Mouse (Mus musculus): ENCODE results near the gene Hsf2bp. TPM values are rescaled to one million over a fixed set of nuclear protein-coding genes. Genes with fewer than 3 reads are reported as not detected.

Hsf2bp gene
- total and polyA plus RNA-seq, 3 experiments = 0.04 to 0.15 TPM; not detected in 1

GRCm38 (mm10) chr17:31996331-31996730 lies 39.8 kb downstream of the Hsf2bp start:
- Histone ChIP-seq H3K27ac (ENCODE audit: control insufficient read depth, low read depth, low read length) (no peak overlapping the region), H3K4me3 (ENCODE audit: control insufficient read depth in 1 of 2, insufficient read depth in 1 of 2, low read depth in 2 of 2, low read length in 2 of 2) (no peak overlapping the region)
- peak; percentile 4 for DNase-seq (ENCODE audit: low read depth, low spot score)

DNA sequence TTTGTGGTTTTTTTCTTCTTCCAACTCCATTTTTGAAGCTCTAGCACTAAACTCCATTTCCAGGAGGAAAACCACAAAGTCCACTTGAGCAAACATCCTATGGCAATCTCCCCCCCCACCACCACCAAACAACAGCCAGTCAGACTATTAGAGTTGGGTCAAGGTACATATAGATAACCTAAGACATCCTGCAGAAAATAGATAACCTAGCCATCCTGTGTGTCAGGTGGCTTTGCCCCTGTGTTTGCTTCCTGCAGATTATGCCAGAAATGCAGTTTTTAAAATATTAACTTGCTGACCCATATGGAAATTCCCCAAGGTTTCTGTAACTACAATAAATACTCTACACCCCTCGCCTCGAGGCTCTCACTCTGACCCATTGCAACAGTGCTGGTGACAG lies 40.4 kb downstream of the Hsf2bp start:
- Histone ChIP-seq H3K36me3 (ENCODE audit: control insufficient read depth in 1 of 2, insufficient read depth in 2 of 2, low read length in 2 of 2) (no peaks in the 10 kb centered on the region), H3K9ac (ENCODE audit: control insufficient read depth, low read depth, low read length, poor library complexity, severe bottlenecking) (no peak overlapping the region), H3K4me1 (ENCODE audit: control insufficient read depth in 1 of 2, insufficient read depth in 2 of 2, low read length in 2 of 2) (no peaks in the 10 kb centered on the region; a peak in 1 of 4 replicates), H3K27me3 (ENCODE audit: control insufficient read depth in 1 of 2, insufficient read depth in 2 of 2, low read length in 2 of 2) (peaks cover 15 to 19% of the 10 kb centered on the region in 2 experiments), H3K9me3 (replicated peaks; ENCODE audit: insufficient read depth, low read length) (no peaks in the 10 kb centered on the region), H3K79me2 (ENCODE audit: control insufficient read depth, insufficient read depth, low read length, poor library complexity) (no peaks in the 10 kb centered on the region), H3K4me3 (ENCODE audit: control insufficient read depth in 1 of 2, insufficient read depth in 1 of 2, low read depth in 2 of 2, low read length in 2 of 2) (no peak overlapping the region), H3K27ac (ENCODE audit: control insufficient read depth, low read depth, low read length) (no peak overlapping the region)
- DNase-seq (ENCODE audit: low read depth, low spot score) = no peak
- TF ChIP-seq TAL1 (IDR thresholded peaks at IDR 0.05; ENCODE audit: low read length) = 0 out of 2 replicates have a peak, but pooled peaks have one; percentile 24
- TF ChIP-seq MAZ (IDR thresholded peaks at IDR 0.05; ENCODE audit: low read depth, low read length) = no peak

More at GRCm38 (mm10) chr17:31996331-31996730, 39.8 kb downstream of the Hsf2bp start:
- Histone ChIP-seq H3K4me1 (ENCODE audit: control insufficient read depth in 1 of 2, insufficient read depth in 2 of 2, low read length in 2 of 2) (no peaks in the 10 kb centered on the region; a peak in 1 of 4 replicates), H3K9ac (ENCODE audit: control insufficient read depth, low read depth, low read length, poor library complexity, severe bottlenecking) (no peak overlapping the region), H3K27me3 (ENCODE audit: control insufficient read depth in 1 of 2, insufficient read depth in 2 of 2, low read length in 2 of 2) (peaks cover 14 to 19% of the 10 kb centered on the region in 2 experiments), H3K79me2 (ENCODE audit: control insufficient read depth, insufficient read depth, low read length, poor library complexity) (no peaks in the 10 kb centered on the region), H3K9me3 (replicated peaks; ENCODE audit: insufficient read depth, low read length) (no peaks in the 10 kb centered on the region), H3K36me3 (ENCODE audit: control insufficient read depth in 1 of 2, insufficient read depth in 2 of 2, low read length in 2 of 2) (no peaks in the 10 kb centered on the region)
- TF ChIP-seq ZC3H11A (IDR thresholded peaks at IDR 0.05; ENCODE audit: low read depth, low read length) = no peak
- TF ChIP-seq EP300 (IDR thresholded peaks at IDR 0.05; ENCODE audit: low read depth in 1 of 2, low read length in 2 of 2) = no peak
- TF ChIP-seq CTCF (IDR thresholded peaks at IDR 0.05 in 2 of 3, conservative IDR thresholded peaks at IDR 0.05 in 1 of 3; ENCODE audit: control insufficient read depth in 1 of 3, insufficient read depth in 1 of 3, low read depth in 2 of 3, low read length in 3 of 3, poor library complexity in 1 of 3, severe bottlenecking in 1 of 3) = no peak
- no peak for TF ChIP-seq SMC3 (IDR thresholded peaks at IDR 0.05; ENCODE audit: low read depth, low read length)
- no peak for TF ChIP-seq NRF1 (IDR thresholded peaks at IDR 0.05; ENCODE audit: insufficient read depth, low read depth, low read length, poor library complexity, severe bottlenecking)
- TF ChIP-seq MYB (IDR thresholded peaks at IDR 0.05; ENCODE audit: low read depth, low read length) = no peak
- TF ChIP-seq HCFC1 (IDR thresholded peaks at IDR 0.05; ENCODE audit: low read depth, low read length) = no peak

- peaks cover 21 to 23% of the 10 kb centered on the region in 2 experiments for H3K27me3 ChIP-seq (ENCODE audit: control insufficient read depth in 1 of 2, insufficient read depth in 2 of 2, low read length in 2 of 2)
- no peaks in the 10 kb centered on the region for H3K9me3 ChIP-seq (replicated peaks; ENCODE audit: insufficient read depth, low read length)
- H3K4me3 ChIP-seq (ENCODE audit: control insufficient read depth in 1 of 2, insufficient read depth in 1 of 2, low read depth in 2 of 2, low read length in 2 of 2) = no peak overlapping the region
- TF ChIP-seq NELFE (IDR thresholded peaks at IDR 0.05; ENCODE audit: low read depth, low read length) (no peak), POLR2A (IDR thresholded peaks at IDR 0.05; ENCODE audit: control insufficient read depth in 1 of 2, insufficient read depth in 1 of 2, low read depth in 1 of 2, low read length in 2 of 2, poor library complexity in 1 of 2) (no peak), MEF2A (IDR thresholded peaks at IDR 0.05; ENCODE audit: extremely low read depth, insufficient replicate concordance, low read depth, low read length, poor library complexity, severe bottlenecking) (no peak), CTCF (IDR thresholded peaks at IDR 0.05 in 2 of 3, conservative IDR thresholded peaks at IDR 0.05 in 1 of 3; ENCODE audit: control insufficient read depth in 1 of 3, insufficient read depth in 1 of 3, low read depth in 2 of 3, low read length in 3 of 3, poor library complexity in 1 of 3, severe bottlenecking in 1 of 3) (no peak), KAT2A (conservative IDR thresholded peaks at IDR 0.05; ENCODE audit: low read depth, low read length) (no peak), RCOR1 (IDR thresholded peaks at IDR 0.05; ENCODE audit: low read depth, low read length) (no peak), TAL1 (IDR thresholded peaks at IDR 0.05; ENCODE audit: low read length) (no peak), POLR2AphosphoS2 (IDR thresholded peaks at IDR 0.05; ENCODE audit: low read length) (no peak), MAX (IDR thresholded peaks at IDR 0.05; ENCODE audit: low read length) (no peak), NRF1 (IDR thresholded peaks at IDR 0.05; ENCODE audit: insufficient read depth, low read depth, low read length, poor library complexity, severe bottlenecking) (no peak), E2F4 (IDR thresholded peaks at IDR 0.05; ENCODE audit: borderline replicate concordance, low read depth, low read length) (no peak), MAZ (IDR thresholded peaks at IDR 0.05; ENCODE audit: low read depth, low read length) (no peak), GABPA (IDR thresholded peaks at IDR 0.05; ENCODE audit: low read depth, low read length) (no peak), GATA1 (IDR thresholded peaks at IDR 0.05; ENCODE audit: low read depth, low read length) (no peak), TCF12 (IDR thresholded peaks at IDR 0.05; ENCODE audit: low read depth, low read length) (no peak)
- no peaks in the 10 kb centered on the region; a peak in 1 of 4 replicates for H3K4me1 ChIP-seq (ENCODE audit: control insufficient read depth in 1 of 2, insufficient read depth in 2 of 2, low read length in 2 of 2)
- no peaks in the 10 kb centered on the region for H3K79me2 ChIP-seq (ENCODE audit: control insufficient read depth, insufficient read depth, low read length, poor library complexity)
- no peak overlapping the region for H3K27ac ChIP-seq (ENCODE audit: control insufficient read depth, low read depth, low read length)
- H3K9ac ChIP-seq (ENCODE audit: control insufficient read depth, low read depth, low read length, poor library complexity, severe bottlenecking) = no peak overlapping the region
- DNase-seq (ENCODE audit: low read depth, low spot score) = no peak
- H3K36me3 ChIP-seq (ENCODE audit: control insufficient read depth in 1 of 2, insufficient read depth in 2 of 2, low read length in 2 of 2) = no peaks in the 10 kb centered on the region
Measured at GRCm38 (mm10) chr17:31994132-31994531, 42.0 kb downstream of the Hsf2bp start.

All from MEL (cell line).